Mouse (Mus musculus) lung, adult 2 months (tissue): ENCODE results near the gene Tmem220. TPM values are rescaled to one million over a fixed set of nuclear protein-coding genes. Genes with fewer than 3 reads are reported as not detected.

Experiments
- DNase-seq: peaks from one replicate; pipeline ENCODE4 v3.0.0; 2022
- H3K4me1 ChIP-seq: fragments of 200-500 bp; 2 replicates; pipeline ENCODE4 v1.6.1; 2011; ENCODE audit warnings: low read length; ENCODE audit not compliant: control insufficient read depth, insufficient read depth
- H3K4me3 ChIP-seq: fragments of 200-500 bp; replicated peaks from 2 replicates; pipeline ENCODE3; 2011; ENCODE audit warnings: low read depth, mild to moderate bottlenecking, control low read depth, low read length; ENCODE audit errors: extremely low read depth
- CTCF ChIP-seq: fragments of 200-500 bp; IDR thresholded peaks from 2 replicates; pipeline ENCODE4 v1.5.1; 2011; ENCODE audit warnings: mild to moderate bottlenecking, low read length, control low read depth; ENCODE audit not compliant: insufficient read depth
- POLR2A ChIP-seq: fragments of 200-500 bp; IDR thresholded peaks from 2 replicates; pipeline ENCODE4 v1.6.1; 2011; ENCODE audit warnings: low read depth, mild to moderate bottlenecking, control low read depth, low read length, borderline replicate concordance; ENCODE audit errors: extremely low read depth
- WGBS: fragments of 180-500 bp; shearing (Covaris S2); methylation state at CpG from one replicate; pipeline ENCODE4 v1.1.7; 2018; 5-methylcytosine and 5-hydroxymethylcytosine counted together
- polyA plus RNA-seq: library from polyadenylated mRNA; depleted of rRNA; stranded (reverse); fragments of >200 nt; gene quantifications from 2 replicates; pipeline ENCODE4 v1.2.3, GENCODE M21; 2012

The Tmem220 gene
- polyA plus RNA-seq, 1 experiment: 5.8 TPM

- Histone ChIP-seq H3K4me3 (no peak overlapping the region), H3K4me1 (peaks cover 2% of the 10 kb centered on the region; the same call in 1 of the 2 replicates)
- no peak for DNase-seq
- WGBS: 85% methylated on average over 8 of the region's 8 CpGs
- TF ChIP-seq POLR2A: no peak
- no peak for TF ChIP-seq CTCF
Observed at GRCm38 (mm10) chr11:67054754-67055365, 29.9 kb downstream of the Tmem220 start.

GRCm38 (mm10) chr11:67061311-67061710 lies 36.4 kb downstream of the Tmem220 start:
- no peak for DNase-seq
- Histone ChIP-seq H3K4me3 (no peak overlapping the region), H3K4me1 (no peaks in the 10 kb centered on the region)
- 95% methylated on average over 2 of the region's 2 CpGs for whole genome bisulfite sequencing
- TF ChIP-seq POLR2A: no peak
- no peak for TF ChIP-seq CTCF

DNA sequence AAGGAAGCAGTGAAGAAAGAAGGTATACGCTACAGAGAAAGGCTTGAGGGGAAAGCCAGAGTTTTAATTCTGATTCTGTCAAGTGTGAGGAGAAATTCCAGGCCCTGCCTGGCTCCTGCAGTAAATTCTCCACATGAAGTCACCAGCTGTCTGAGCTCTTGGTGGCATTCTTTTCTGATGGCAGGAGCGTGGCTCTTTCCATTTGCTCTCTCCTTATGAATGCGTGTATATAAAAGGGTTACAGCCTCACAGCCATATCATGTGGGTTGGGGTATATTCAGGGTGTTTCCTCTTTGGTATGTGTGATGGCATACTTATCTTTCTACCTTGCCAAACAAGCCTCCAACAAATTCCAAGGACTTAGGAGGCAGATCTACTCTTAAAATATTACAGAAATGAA lies 37.8 kb downstream of the Tmem220 start:
- 90% methylated on average over 3 of the region's 3 CpGs for WGBS
- Histone ChIP-seq H3K4me1 (no peaks in the 10 kb centered on the region), H3K4me3 (no peak overlapping the region)
- DNase-seq: no peak
- TF ChIP-seq CTCF (no peak), POLR2A (no peak)

DNA sequence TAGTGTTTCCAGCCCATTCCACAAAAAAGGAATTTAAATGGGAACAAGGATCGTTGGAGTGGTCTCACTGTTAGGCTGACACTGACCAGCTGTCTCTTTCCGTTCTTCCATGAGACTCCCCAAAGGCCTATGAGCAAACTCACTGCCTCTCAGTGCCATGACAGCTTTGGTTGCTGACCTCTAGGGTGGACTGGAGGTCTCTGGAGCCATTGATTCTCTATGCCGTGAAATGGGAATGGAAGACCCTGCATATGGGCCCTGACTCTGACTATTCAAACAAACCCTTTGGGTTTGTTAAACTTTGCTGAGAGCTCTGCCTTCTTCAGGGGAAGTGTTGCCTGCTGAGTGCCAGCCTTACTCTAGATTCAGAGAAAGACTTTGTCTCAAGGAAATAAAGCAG lies 42.8 kb downstream of the Tmem220 start:
- no peaks in the 10 kb centered on the region for H3K4me1 ChIP-seq
- 82% methylated on average over 3 of the region's 3 CpGs for WGBS

GRCm38 (mm10) chr11:67072615-67073130 lies 47.7 kb downstream of the Tmem220 start:
- TF ChIP-seq POLR2A (no peak), CTCF (no peak)
- Histone ChIP-seq H3K4me3 (no peak overlapping the region), H3K4me1 (no peaks in the 10 kb centered on the region)
- no peak for DNase-seq
- 74% methylated on average over 15 of the region's 15 CpGs for WGBS

More for the DNA sequence above, 42.8 kb downstream of the Tmem220 start:
- TF ChIP-seq CTCF (no peak), POLR2A (no peak)
- no peak for DNase-seq
- no peak overlapping the region for H3K4me3 ChIP-seq

DNA sequence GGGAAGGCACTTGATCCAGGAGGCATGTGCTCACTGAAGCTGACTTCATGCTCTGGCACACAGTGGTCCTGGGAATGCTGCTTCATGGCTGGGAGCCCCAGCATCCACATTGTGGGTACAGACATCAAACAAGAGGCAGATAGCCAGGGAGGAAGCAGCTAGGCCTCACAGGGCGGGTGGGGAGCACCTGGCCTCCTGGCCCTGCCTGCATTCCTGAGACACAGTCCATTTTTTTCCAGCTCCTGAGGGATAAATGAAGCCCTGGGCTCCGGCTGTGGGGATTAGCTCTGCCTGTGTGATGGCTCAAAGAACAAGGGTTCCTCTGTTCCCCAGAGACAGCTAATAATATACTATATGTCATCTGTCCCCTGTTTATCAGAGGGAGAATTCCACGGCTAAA lies 50.1 kb downstream of the Tmem220 start:
- no peak for DNase-seq
- Histone ChIP-seq H3K4me3 (no peak overlapping the region), H3K4me1 (no peaks in the 10 kb centered on the region)
- TF ChIP-seq CTCF: no peak
- no peak for TF ChIP-seq POLR2A
- 47% methylated on average over 3 of the region's 3 CpGs for WGBS

GRCm38 (mm10) chr11:67076781-67077180 lies 51.8 kb downstream of the Tmem220 start:
- 84% methylated on average over 5 of the region's 5 CpGs for WGBS
- no peak for TF ChIP-seq CTCF
- Histone ChIP-seq H3K4me3 (no peak overlapping the region), H3K4me1 (no peaks in the 10 kb centered on the region)
- no peak for DNase-seq

- H3K4me3 ChIP-seq: no peak overlapping the region
- WGBS: 64% methylated on average over 3 of the region's 3 CpGs
Observed at GRCm38 (mm10) chr11:67077435-67077834, 52.5 kb downstream of the Tmem220 start.

DNA sequence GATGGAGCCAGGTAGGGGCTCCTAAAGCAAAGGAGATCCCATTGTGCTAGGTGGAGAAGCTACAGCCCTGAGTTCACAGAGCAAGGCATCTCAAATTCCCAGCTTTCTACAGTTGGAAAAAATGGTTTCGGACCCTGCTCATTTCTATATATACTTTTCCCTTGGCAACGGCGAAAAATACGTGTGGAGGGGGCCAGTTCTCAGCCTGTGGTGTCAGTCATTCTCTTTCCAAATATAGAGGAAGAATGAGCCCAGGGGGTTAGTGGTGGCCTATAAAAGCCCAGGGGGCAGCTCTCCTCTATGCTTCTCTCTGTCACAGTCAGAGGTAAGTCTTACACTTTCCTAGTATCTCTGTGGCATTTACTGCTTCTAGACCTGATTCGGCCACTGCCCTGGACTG lies 53.0 kb downstream of the Tmem220 start, which contains the start of gene Myh3:
Gene Myh3 (plus strand): TSS at position 301 of the 400 bp plus-strand sequence.
- WGBS: 80% methylated on average over 5 of the region's 5 CpGs
- H3K4me1 ChIP-seq: no peaks in the 10 kb centered on the region
- no peak for DNase-seq
- TF ChIP-seq CTCF: no peak
- no peak for TF ChIP-seq POLR2A
- no peak within 1 kb of the TSS for H3K4me3 ChIP-seq

More at GRCm38 (mm10) chr11:67077435-67077834, 52.5 kb downstream of the Tmem220 start:
- no peak for DNase-seq
- TF ChIP-seq CTCF (no peak), POLR2A (no peak)
- H3K4me1 ChIP-seq: no peaks in the 10 kb centered on the region

DNA sequence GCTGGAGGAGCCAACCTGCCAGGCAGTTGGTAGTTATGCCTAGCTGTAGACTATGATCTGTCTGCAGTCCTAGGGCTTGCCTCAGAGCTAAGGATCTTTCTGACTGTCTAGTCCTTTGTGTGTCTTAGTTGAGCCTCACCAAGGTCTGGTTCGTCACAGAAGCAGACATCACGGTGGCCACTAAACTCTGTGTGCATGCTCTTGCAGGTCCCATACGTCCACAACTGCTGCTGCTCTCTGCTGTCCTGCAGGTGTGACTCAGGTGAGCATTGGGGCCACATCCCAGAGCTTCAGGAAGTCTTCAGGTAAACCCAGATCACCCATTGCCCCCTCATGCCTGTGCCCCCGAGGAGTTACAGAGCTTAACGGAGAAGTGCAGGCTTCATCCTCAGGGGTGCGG lies 53.9 kb downstream of the Tmem220 start:
- no peaks in the 10 kb centered on the region for H3K4me1 ChIP-seq
- no peak for DNase-seq
- no peak for TF ChIP-seq CTCF
- no peak for TF ChIP-seq POLR2A
- WGBS: 85% methylated on average over 6 of the region's 6 CpGs
- no peak overlapping the region for H3K4me3 ChIP-seq
